Mouse (Mus musculus) liver, adult 2 months (tissue): ENCODE measurements at regions not wholly inside any gene's neighbourhood (a gene's known extent, or its start where the extent isn't known, plus 50 kb on each side); places are given as distances from the start of the nearest gene placed in this dataset.
"Not testable (repeated sequence)": the region's sequence is repeated elsewhere in the genome, so short reads cannot be mapped to it uniquely, and the experiment has no call there.

Experiments used
- DNase-seq: peaks from one replicate; pipeline ENCODE4 v3.0.0-alpha.2; 2011; ENCODE audit warnings: low read depth, low spot score; ENCODE audit errors: extremely low read depth
- H3K27ac ChIP-seq: fragments of 200-500 bp; replicated peaks from 2 replicates; pipeline ENCODE4 v1.5.1; 2012; ENCODE audit warnings: low read depth, mild to moderate bottlenecking, control low read depth, inconsistent platforms, low read length; ENCODE audit not compliant: insufficient read depth
- H3K27me3 ChIP-seq: fragments of 200-500 bp; 2 replicates; pipeline ENCODE4 v1.6.1; 2012; ENCODE audit warnings: mild to moderate bottlenecking, moderate library complexity, low read length, inconsistent platforms; ENCODE audit not compliant: control insufficient read depth, insufficient read depth
- H3K36me3 ChIP-seq: fragments of 200-500 bp; 2 replicates; pipeline ENCODE4 v1.6.1; 2012; ENCODE audit warnings: low read length, inconsistent platforms; ENCODE audit not compliant: control insufficient read depth, insufficient read depth
- H3K4me1 ChIP-seq: fragments of 200-500 bp; 2 replicates; pipeline ENCODE4 v1.6.1; 2011; ENCODE audit warnings: low read length; ENCODE audit not compliant: control insufficient read depth, insufficient read depth
- H3K4me3 ChIP-seq: fragments of 200-500 bp; 2 replicates; pipeline ENCODE4 v1.5.1; 2011; ENCODE audit warnings: low read depth, mild to moderate bottlenecking, control low read depth, low read length, moderate library complexity; ENCODE audit not compliant: insufficient read depth
- H3K79me2 ChIP-seq: fragments of 200-500 bp; 2 replicates; pipeline ENCODE4 v1.6.1; 2012; ENCODE audit warnings: inconsistent platforms, mild to moderate bottlenecking, low read length, moderate library complexity; ENCODE audit not compliant: control insufficient read depth, insufficient read depth
- H3K9ac ChIP-seq: fragments of 200-500 bp; 2 replicates; pipeline ENCODE4 v1.6.1; 2012; ENCODE audit warnings: low read depth, mild to moderate bottlenecking, control low read depth, inconsistent platforms, low read length
- CTCF ChIP-seq: fragments of 200-500 bp; IDR thresholded peaks from 2 replicates; pipeline ENCODE4 v1.5.1; 2011; ENCODE audit warnings: low read depth, low read length, control low read depth
- POLR2A ChIP-seq: fragments of 200-500 bp; IDR thresholded peaks from 2 replicates; pipeline ENCODE4 v1.6.1; 2011; ENCODE audit warnings: low read length, control low read depth; ENCODE audit not compliant: insufficient read depth; ENCODE audit errors: extremely low read depth
- WGBS: fragments of 180-500 bp; shearing (Covaris S2); methylation state at CpG from one replicate; pipeline ENCODE4 v1.1.7; 2018; 5-methylcytosine and 5-hydroxymethylcytosine counted together

DNA sequence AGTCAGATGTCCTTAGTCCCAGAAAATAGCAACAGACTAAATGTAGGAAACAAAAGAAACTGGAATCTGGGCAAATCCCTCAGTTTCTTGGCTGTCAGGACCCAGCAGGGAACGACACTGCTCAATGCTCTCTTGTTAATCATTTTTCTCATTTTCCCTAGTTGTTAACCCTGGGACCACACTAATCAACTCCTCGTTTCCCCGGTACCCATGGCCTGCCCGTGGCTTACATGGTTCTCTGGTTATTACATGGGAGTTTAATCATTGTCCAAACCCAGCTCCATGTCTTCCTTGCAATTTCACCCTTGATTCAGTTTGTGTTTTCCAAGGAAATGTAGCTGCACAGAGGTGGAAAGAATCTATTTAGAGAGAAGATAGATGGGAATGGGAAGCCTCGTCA is 580.1 kb upstream of the Klhl29 start:
- 80% methylated on average over 5 of the region's 5 CpGs for WGBS
- H3K27ac ChIP-seq: no peak overlapping the region
- H3K4me3 ChIP-seq: no peak overlapping the region
- H3K4me1 ChIP-seq: no peaks in the 10 kb centered on the region
- no peak overlapping the region for H3K9ac ChIP-seq
- H3K79me2 ChIP-seq: no peaks in the 10 kb centered on the region
- TF ChIP-seq POLR2A: no peak
- no peak for TF ChIP-seq CTCF
- H3K27me3 ChIP-seq: no peaks in the 10 kb centered on the region
- DNase-seq: no peak
- no peaks in the 10 kb centered on the region for H3K36me3 ChIP-seq

- no peak for DNase-seq
- Histone ChIP-seq H3K9ac (no peak overlapping the region), H3K27me3 (no peaks in the 10 kb centered on the region), H3K4me3 (no peak overlapping the region), H3K79me2 (no peaks in the 10 kb centered on the region), H3K4me1 (no peaks in the 10 kb centered on the region), H3K27ac (no peak overlapping the region), H3K36me3 (no peaks in the 10 kb centered on the region)
- no peak for TF ChIP-seq POLR2A
- TF ChIP-seq CTCF: no peak
- WGBS: 85% methylated on average over 11 of the region's 11 CpGs
Observed at GRCm38 (mm10) chr12:5943346-5943925, 568.0 kb upstream of the Klhl29 start.

- TF ChIP-seq CTCF (no peak), POLR2A (no peak)
- Histone ChIP-seq H3K9ac (no peak overlapping the region), H3K4me3 (no peak overlapping the region), H3K4me1 (no peaks in the 10 kb centered on the region), H3K27ac (no peak overlapping the region), H3K27me3 (no peaks in the 10 kb centered on the region), H3K36me3 (no peaks in the 10 kb centered on the region), H3K79me2 (no peaks in the 10 kb centered on the region)
- 85% methylated on average over 1 of the region's 1 CpGs for WGBS
- no peak for DNase-seq
Observed at GRCm38 (mm10) chr12:5921262-5921661, 545.8 kb upstream of the Klhl29 start.

GRCm38 (mm10) chr12:5918030-5918429 is 542.5 kb upstream of the Klhl29 start:
- no peak for DNase-seq
- Histone ChIP-seq H3K9ac (no peak overlapping the region), H3K27ac (no peak overlapping the region), H3K4me3 (no peak overlapping the region), H3K79me2 (no peaks in the 10 kb centered on the region), H3K4me1 (no peaks in the 10 kb centered on the region), H3K27me3 (no peaks in the 10 kb centered on the region), H3K36me3 (no peaks in the 10 kb centered on the region)
- WGBS: 49% methylated on average over 1 of the region's 1 CpGs
- TF ChIP-seq CTCF: no peak
- no peak for TF ChIP-seq POLR2A

DNA sequence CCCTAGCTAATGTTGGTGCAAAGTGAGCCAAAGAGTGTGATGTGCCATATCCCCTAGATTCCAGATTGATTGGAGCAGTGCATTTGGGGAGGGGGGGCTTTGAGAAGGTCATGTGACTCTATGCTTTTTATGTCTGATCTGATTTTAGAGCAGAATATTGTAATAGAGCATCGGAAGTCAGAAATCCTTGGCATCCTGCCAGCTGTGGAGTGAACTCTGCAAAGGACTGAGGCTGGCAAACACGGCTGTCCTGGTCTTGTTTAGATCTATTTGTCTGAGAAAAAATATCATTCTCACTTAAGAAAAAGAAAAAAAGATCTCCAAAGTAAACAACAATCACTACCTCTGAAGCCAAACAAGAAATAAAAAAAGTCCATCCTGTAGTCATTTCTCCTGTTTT is 530.8 kb upstream of the Klhl29 start:
- no peak overlapping the region for H3K9ac ChIP-seq
- H3K4me1 ChIP-seq: no peaks in the 10 kb centered on the region
- WGBS: 66% methylated on average over 2 of the region's 2 CpGs
- H3K79me2 ChIP-seq: no peaks in the 10 kb centered on the region
- no peaks in the 10 kb centered on the region for H3K36me3 ChIP-seq
- H3K27ac ChIP-seq: no peak overlapping the region
- H3K27me3 ChIP-seq: no peaks in the 10 kb centered on the region
- TF ChIP-seq CTCF: no peak
- TF ChIP-seq POLR2A: no peak
- no peak for DNase-seq
- no peak overlapping the region for H3K4me3 ChIP-seq

- not testable (repeated sequence) for H3K79me2 ChIP-seq, DNase-seq, H3K27ac ChIP-seq, H3K27me3 ChIP-seq, H3K4me1 ChIP-seq, H3K9ac ChIP-seq, H3K36me3 ChIP-seq, H3K4me3 ChIP-seq
- 51% methylated on average over 2 of the region's 3 CpGs for whole genome bisulfite sequencing
Observed at GRCm38 (mm10) chr12:5891786-5892185, 516.3 kb upstream of the Klhl29 start.
